8 mouse cellular contexts compared by ENCODE assay signal in the genomic region with DNA sequence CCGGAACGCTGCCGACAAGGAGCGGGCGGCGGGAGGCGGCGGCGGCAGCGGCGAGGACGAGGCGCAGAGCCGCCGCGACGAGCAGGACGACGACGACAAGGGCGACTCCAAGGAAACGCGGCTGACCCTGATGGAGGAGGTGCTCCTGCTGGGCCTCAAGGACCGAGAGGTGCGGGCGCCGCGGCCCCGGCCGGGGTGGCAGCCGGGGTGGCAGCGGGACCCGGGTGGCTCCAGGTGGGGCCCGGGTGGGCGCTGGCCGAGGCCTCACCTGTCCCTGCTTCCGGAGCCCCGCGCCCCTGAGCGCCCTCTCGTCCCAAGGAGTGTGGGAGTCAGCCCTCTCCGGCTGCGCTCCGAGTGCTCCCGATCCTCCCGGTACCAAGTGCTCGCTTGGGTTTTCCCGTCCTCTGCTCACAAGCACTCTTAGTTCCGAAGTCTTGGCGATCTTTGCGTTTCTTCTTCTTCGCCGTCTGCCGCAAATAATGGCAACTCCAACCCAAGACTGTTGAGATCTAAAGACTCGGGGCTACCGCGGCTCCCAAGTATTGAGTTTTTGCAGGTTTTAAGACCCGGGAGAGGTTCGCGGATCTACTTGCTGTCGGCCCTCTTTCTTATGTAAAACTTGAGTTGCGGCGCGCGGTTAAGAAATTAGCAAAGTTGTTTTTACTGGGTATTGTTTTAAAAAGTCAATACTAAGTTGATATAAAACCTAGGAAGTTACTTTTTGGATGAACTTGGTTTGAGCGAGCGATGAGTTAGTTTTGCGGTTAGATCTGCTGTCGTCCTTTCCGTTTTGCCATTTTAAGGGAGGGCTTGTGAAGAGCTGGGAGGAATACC. TPM values are rescaled to one million over a fixed set of nuclear protein-coding genes. Genes with fewer than 3 reads are reported as not detected.
A peak's percentile ranks its signal among the peaks of the same experiment; 100 is the strongest.
DNase-seq lines count a peak whose midpoint lies in the region; ATAC-seq lines count a peak whose summit lies in the region.

Gene 1810049J17Rik (minus strand): TSS at position 112 of the 834 bp plus-strand sequence.

- peak; percentile 44 for ATAC-seq in frontal cortex, adult (ENCODE audit: low TSS enrichment)
- peak; percentile 21 for ATAC-seq in hindbrain, embryonic 16.5 days
- ATAC-seq in limb, embryonic 13.5 days (ENCODE audit: low FRiP score, low read depth): peak; percentile 16; the same call in 1 of the 2 replicates
- ATAC-seq in midbrain, embryonic 13.5 days: peak; percentile 53

- peak within 1 kb of the TSS; percentile 99 for H3K4me3 ChIP-seq in hindbrain, embryonic 16.5 days (ENCODE audit: low read length)
- peak within 1 kb of the TSS; percentile 100 for H3K4me3 ChIP-seq in limb, embryonic 13.5 days
- H3K4me3 ChIP-seq in midbrain, embryonic 13.5 days (replicated peaks): peak within 1 kb of the TSS; percentile 89

- H3K36me3 ChIP-seq in hindbrain, embryonic 16.5 days (ENCODE audit: control insufficient read depth, insufficient read depth, low read length): no peaks in the 10 kb centered on the region
- H3K36me3 ChIP-seq in limb, embryonic 13.5 days: peaks cover 5% of the 10 kb centered on the region; the same call in 1 of the 2 replicates
- H3K36me3 ChIP-seq in midbrain, embryonic 13.5 days: no peaks in the 10 kb centered on the region
- no peaks in the 10 kb centered on the region; the same call in 1 of the 2 replicates for H3K36me3 ChIP-seq in splenic B cell, adult 2 months (ENCODE audit: control insufficient read depth, insufficient read depth, low read length, poor library complexity, severe bottlenecking)

- peak within 1 kb of the TSS; percentile 98 for H3K9ac ChIP-seq in hindbrain, embryonic 16.5 days (ENCODE audit: low read depth, low read length)
- H3K9ac ChIP-seq in limb, embryonic 13.5 days: peak within 1 kb of the TSS; percentile 99
- H3K9ac ChIP-seq in midbrain, embryonic 13.5 days (replicated peaks): peak within 1 kb of the TSS; percentile 95

- 0 out of 2 replicates have a peak, but pooled peaks cover 2% of the 10 kb centered on the region for H3K27me3 ChIP-seq in hindbrain, embryonic 16.5 days (replicated peaks; ENCODE audit: control insufficient read depth, insufficient read depth, low read length)
- H3K27me3 ChIP-seq in limb, embryonic 13.5 days: peaks cover 4% of the 10 kb centered on the region; the same call in 1 of the 2 replicates
- peaks cover 16% of the 10 kb centered on the region for H3K27me3 ChIP-seq in midbrain, embryonic 13.5 days
- no peaks in the 10 kb centered on the region for H3K27me3 ChIP-seq in splenic B cell, adult 2 months (ENCODE audit: control insufficient read depth, insufficient read depth, low read length, poor library complexity, severe bottlenecking)

- peak within 1 kb of the TSS; percentile 83 for H3K4me2 ChIP-seq in hindbrain, embryonic 16.5 days (ENCODE audit: low read length)
- peak within 1 kb of the TSS; percentile 65 for H3K4me2 ChIP-seq in limb, embryonic 13.5 days (replicated peaks)
- H3K4me2 ChIP-seq in midbrain, embryonic 13.5 days (replicated peaks): peak within 1 kb of the TSS; percentile 74

- peak; percentile 37 for DNase-seq in layer of hippocampus, adult 11-12 months (ENCODE audit: low spot score)
- no peak for DNase-seq in layer of hippocampus, adult 9-10 months (ENCODE audit: low spot score)
- peak; percentile 57 for DNase-seq in cerebellum, adult 11-12 months
- peak; percentile 33 for DNase-seq in splenic B cell, adult 2 months (ENCODE audit: low read depth, low spot score)

- H3K27ac ChIP-seq in hindbrain, embryonic 16.5 days (ENCODE audit: low read depth, low read length): peak within 1 kb of the TSS; percentile 96
- peak within 1 kb of the TSS; percentile 93 for H3K27ac ChIP-seq in limb, embryonic 13.5 days
- peak within 1 kb of the TSS; percentile 89 for H3K27ac ChIP-seq in midbrain, embryonic 13.5 days

- H3K9me3 ChIP-seq in hindbrain, embryonic 16.5 days (ENCODE audit: control insufficient read depth, low read length): no peaks in the 10 kb centered on the region
- H3K9me3 ChIP-seq in limb, embryonic 13.5 days: no peaks in the 10 kb centered on the region
- no peaks in the 10 kb centered on the region for H3K9me3 ChIP-seq in midbrain, embryonic 13.5 days

- WGBS in hindbrain, embryonic 16.5 days: under 1% methylated on average over 51 of the region's 70 CpGs
- under 1% methylated on average over 67 of the region's 70 CpGs for WGBS in limb, embryonic 13.5 days
- WGBS in midbrain, embryonic 13.5 days: under 1% methylated on average over 63 of the region's 70 CpGs

- H3K4me1 ChIP-seq in hindbrain, embryonic 16.5 days (ENCODE audit: control insufficient read depth, insufficient read depth, low read depth, low read length): peaks cover 18% of the 10 kb centered on the region
- peaks cover 21% of the 10 kb centered on the region for H3K4me1 ChIP-seq in limb, embryonic 13.5 days
- peaks cover 42% of the 10 kb centered on the region for H3K4me1 ChIP-seq in midbrain, embryonic 13.5 days (replicated peaks)

RNA-seq across cellular contexts. Expression of gene 1810049J17Rik, which starts in this region (rescaled TPM):
- 0.62 and 1.1 TPM in 2 replicates for polyA plus RNA-seq in hindbrain, embryonic 16.5 days (2015; fragmentation: Nextera tagmentation; extraction: Ambion mirVana)
- 0.84 TPM in 1 of 2 replicates, not detected in the other for polyA plus RNA-seq in limb, embryonic 13.5 days (2015; fragmentation: Nextera tagmentation; extraction: Ambion mirVana)
- 0.67 TPM in 1 of 2 replicates, not detected in the other for polyA plus RNA-seq in midbrain, embryonic 13.5 days (2015; fragmentation: Nextera tagmentation; extraction: Ambion mirVana)

Comparison
In these comparisons a context has a peak if more than half of its experiments do, and no peak if none do; other contexts are left out.
1. Peak in ATAC-seq, H3K4me3 ChIP-seq, H3K27ac ChIP-seq, H3K9ac ChIP-seq and H3K4me2 ChIP-seq in limb, embryonic 13.5 days; RNA of the gene not detected or under 1 TPM.
2. Peak in ATAC-seq, H3K4me3 ChIP-seq, H3K27ac ChIP-seq, H3K9ac ChIP-seq and H3K4me2 ChIP-seq in midbrain, embryonic 13.5 days; RNA of the gene not detected or under 1 TPM.